Mouse (Mus musculus) neural tube, embryonic 12.5 days (tissue): ENCODE data around the gene Ylpm1. TPM values are rescaled to one million over a fixed set of nuclear protein-coding genes. Genes with fewer than 3 reads are reported as not detected.

Experiments
- ATAC-seq: fragments of 200-750 bp; cut with Nextera tagmentation; 2 replicates; pipeline ENCODE4 v1.8.0; 2017; ENCODE audit warnings: low read depth, mild to moderate bottlenecking, moderate TSS enrichment, moderate library complexity; ENCODE audit not compliant: low FRiP score
- H3K27ac ChIP-seq: fragments of 300-500 bp; sonication (generic); 2 replicates; pipeline ENCODE4 v1.5.1; 2016
- H3K27me3 ChIP-seq: fragments of 300-500 bp; sonication (generic); replicated peaks from 2 replicates; pipeline ENCODE4 v1.6.1; 2016; ENCODE audit warnings: mild to moderate bottlenecking
- H3K36me3 ChIP-seq: fragments of 300-500 bp; sonication (generic); 2 replicates; pipeline ENCODE4 v1.6.1; 2016; ENCODE audit warnings: mild to moderate bottlenecking
- H3K4me1 ChIP-seq: fragments of 300-500 bp; sonication (generic); 2 replicates; pipeline ENCODE4 v1.6.1; 2016
- H3K4me2 ChIP-seq: fragments of 300-500 bp; sonication (generic); replicated peaks from 2 replicates; pipeline ENCODE4 v1.6.1; 2016; ENCODE audit warnings: mild to moderate bottlenecking
- H3K4me3 ChIP-seq: fragments of 300-500 bp; sonication (generic); 2 replicates; pipeline ENCODE4 v1.5.1; 2016
- H3K9ac ChIP-seq: fragments of 300-500 bp; sonication (generic); 2 replicates; pipeline ENCODE4 v1.6.1; 2016; ENCODE audit warnings: mild to moderate bottlenecking
- H3K9me3 ChIP-seq: fragments of 300-500 bp; sonication (generic); 2 replicates; pipeline ENCODE4 v1.6.1; 2016; ENCODE audit warnings: mild to moderate bottlenecking
- WGBS: fragments of 180-500 bp; shearing (Covaris S2); methylation state at CpG from one replicate; pipeline ENCODE4 v1.1.7; 2016; 5-methylcytosine and 5-hydroxymethylcytosine counted together
- polyA plus RNA-seq: library from polyadenylated mRNA; unstranded; fragments of >200 nt; fragmentation: Nextera tagmentation; extraction: Ambion mirVana; gene quantifications from 2 replicates; pipeline ENCODE4 v1.2.1, GENCODE M21; 2016

Gene Ylpm1
- polyA plus RNA-seq, 1 experiment from 2014 or later: 36.8 TPM

GRCm38 (mm10) chr12:84970428-84971096 is 25.6 kb upstream of the Ylpm1 start, which contains the start of the genes Fcf1 and Arel1:
Fcf1 (plus strand) TSS chr12:84970897.
Arel1 (minus strand) TSS chr12:84970900.
- Histone ChIP-seq H3K27ac (no peak within 1 kb of the TSS), H3K4me3 (peak within 1 kb of the TSS; percentile 84), H3K4me1 (peaks cover 19% of the 10 kb centered on the region), H3K9me3 (no peaks in the 10 kb centered on the region), H3K36me3 (peaks cover 20% of the 10 kb centered on the region), H3K9ac (peak within 1 kb of the TSS; percentile 84), H3K4me2 (peak within 1 kb of the TSS; percentile 96), H3K27me3 (no peaks in the 10 kb centered on the region)
- under 1% methylated on average over 42 of the region's 42 CpGs for WGBS
- ATAC-seq: peak; percentile 25; the same call in 1 of the 2 replicates

DNA sequence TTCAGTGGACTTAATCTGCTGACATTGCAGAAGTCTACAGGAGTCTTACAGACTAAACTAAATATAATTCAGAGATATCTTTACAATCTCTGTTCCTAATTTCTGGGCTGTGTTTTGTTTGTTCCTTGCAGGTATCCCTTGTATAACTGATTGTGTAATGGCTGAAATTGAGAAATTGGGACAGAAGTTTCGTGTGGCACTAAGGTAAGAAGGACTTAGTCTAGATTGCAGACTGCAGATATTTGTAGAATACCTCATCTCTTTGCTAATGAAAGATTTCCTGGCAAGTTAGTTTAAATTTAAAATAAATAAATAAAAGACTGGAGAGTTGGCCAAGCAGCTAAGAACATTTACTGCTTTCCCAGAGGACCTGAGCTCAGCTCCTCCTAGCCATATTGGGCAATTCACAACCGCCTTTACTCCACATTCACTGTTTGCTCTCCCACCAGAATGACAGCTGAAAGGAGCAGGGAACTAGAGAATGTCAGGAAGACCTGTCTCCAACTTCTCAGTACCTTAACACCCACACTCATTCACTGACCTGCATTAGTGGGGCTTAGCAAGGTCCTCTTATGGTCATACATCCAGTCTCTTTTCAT is 16.8 kb upstream of the Ylpm1 start:
- H3K9me3 ChIP-seq: no peaks in the 10 kb centered on the region
- H3K9ac ChIP-seq: no peak overlapping the region
- no peak for ATAC-seq
- H3K4me2 ChIP-seq: no peak overlapping the region
- no peak overlapping the region for H3K4me3 ChIP-seq
- peaks cover 70% of the 10 kb centered on the region for H3K36me3 ChIP-seq
- no peaks in the 10 kb centered on the region for H3K4me1 ChIP-seq
- no peaks in the 10 kb centered on the region for H3K27me3 ChIP-seq
- WGBS: 86% methylated on average over 2 of the region's 2 CpGs
- no peak overlapping the region for H3K27ac ChIP-seq

- WGBS: 77% methylated on average over 4 of the region's 4 CpGs
- Histone ChIP-seq H3K27ac (no peak overlapping the region), H3K4me1 (no peaks in the 10 kb centered on the region), H3K9me3 (no peaks in the 10 kb centered on the region), H3K27me3 (no peaks in the 10 kb centered on the region), H3K9ac (no peak overlapping the region), H3K4me2 (no peak overlapping the region), H3K4me3 (no peak overlapping the region), H3K36me3 (0 out of 2 replicates have a peak, but pooled peaks cover 5% of the 10 kb centered on the region)
- ATAC-seq: no peak
These were observed 6.7 kb upstream of the Ylpm1 start for GRCm38 (mm10) chr12:84989456-84989855.

GRCm38 (mm10) chr12:84995112-84995761 is 884 bp upstream of the Ylpm1 start:
- H3K4me2 ChIP-seq: peak overlapping the region; percentile 89
- 92% methylated on average over 9 of the region's 9 CpGs for WGBS
- H3K27me3 ChIP-seq: no peaks in the 10 kb centered on the region
- H3K9me3 ChIP-seq: no peaks in the 10 kb centered on the region
- 0 out of 2 replicates have a peak overlapping the region, but pooled peaks have one; percentile 91 for H3K4me3 ChIP-seq
- no peak for ATAC-seq
- H3K9ac ChIP-seq: no peak overlapping the region
- peaks cover 23% of the 10 kb centered on the region for H3K4me1 ChIP-seq
- no peaks in the 10 kb centered on the region for H3K36me3 ChIP-seq
- H3K27ac ChIP-seq: no peak overlapping the region

DNA sequence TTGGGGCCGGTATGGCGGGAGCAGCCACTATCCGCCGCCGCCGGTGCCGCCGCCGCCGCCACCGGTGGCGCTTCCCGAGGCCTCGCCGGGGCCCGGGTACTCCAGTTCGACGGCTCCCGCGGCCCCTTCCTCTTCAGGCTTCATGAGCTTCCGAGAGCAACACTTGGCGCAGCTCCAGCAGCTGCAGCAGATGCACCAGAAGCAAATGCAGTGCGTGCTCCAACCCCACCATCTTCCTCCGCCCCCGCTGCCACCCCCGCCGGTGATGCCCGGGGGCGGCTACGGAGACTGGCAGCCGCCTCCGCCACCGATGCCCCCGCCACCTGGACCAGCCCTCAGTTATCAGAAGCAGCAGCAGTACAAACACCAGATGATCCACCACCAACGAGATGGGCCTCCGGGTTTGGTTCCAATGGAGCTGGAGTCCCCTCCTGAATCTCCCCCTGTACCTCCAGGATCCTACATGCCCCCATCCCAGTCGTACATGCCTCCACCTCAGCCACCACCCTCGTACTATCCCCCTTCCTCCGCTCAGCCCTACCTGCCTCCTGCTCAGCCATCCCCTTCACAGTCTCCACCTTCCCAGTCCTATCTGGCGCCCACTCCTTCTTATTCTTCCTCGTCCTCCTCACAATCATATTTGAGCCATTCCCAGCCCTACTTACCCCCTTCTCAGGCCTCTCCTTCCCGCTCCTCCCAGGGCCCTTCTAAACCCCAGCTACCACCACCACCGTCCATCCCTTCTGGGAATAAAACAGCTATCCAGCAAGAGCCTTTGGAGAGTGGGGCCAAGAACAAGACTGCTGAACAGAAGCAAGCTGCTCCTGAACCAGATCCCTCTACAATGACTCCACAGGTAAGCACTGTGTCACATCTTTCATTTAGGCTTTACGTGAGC is 629 bp downstream of the Ylpm1 start:
- H3K4me3 ChIP-seq: peak overlapping the region; percentile 91
- peak; percentile 52 for ATAC-seq
- no peaks in the 10 kb centered on the region for H3K9me3 ChIP-seq
- H3K27ac ChIP-seq: peak overlapping the region; percentile 81
- peak overlapping the region; percentile 97 for H3K9ac ChIP-seq
- peaks cover 23% of the 10 kb centered on the region for H3K4me1 ChIP-seq
- no peaks in the 10 kb centered on the region for H3K36me3 ChIP-seq
- peak overlapping the region; percentile 89 for H3K4me2 ChIP-seq
- WGBS: under 1% methylated on average over 42 of the region's 44 CpGs
- no peaks in the 10 kb centered on the region for H3K27me3 ChIP-seq

DNA sequence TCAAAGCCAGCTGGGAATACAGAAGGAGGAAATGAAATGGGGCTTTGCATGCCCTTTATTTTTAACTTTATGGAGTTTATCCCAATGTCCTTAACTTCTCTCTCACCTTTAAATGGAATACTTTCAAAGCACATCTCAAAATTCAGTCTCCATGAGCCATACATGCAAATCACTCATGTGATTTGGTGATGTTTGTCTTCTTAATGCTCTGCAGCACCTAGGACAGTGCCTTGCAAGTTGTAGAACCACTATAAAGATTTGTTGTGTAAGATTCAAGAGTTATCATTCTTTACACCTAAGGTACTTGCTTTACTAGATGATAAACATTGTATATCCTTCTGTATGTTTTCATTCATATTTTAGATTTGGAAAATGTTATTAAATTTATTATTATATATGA is 2.9 kb downstream of the Ylpm1 start:
- H3K9me3 ChIP-seq: no peaks in the 10 kb centered on the region
- H3K9ac ChIP-seq: no peak overlapping the region
- ATAC-seq: no peak
- H3K27ac ChIP-seq: no peak overlapping the region
- no peak overlapping the region for H3K4me3 ChIP-seq
- H3K4me1 ChIP-seq: peaks cover 23% of the 10 kb centered on the region
- no peaks in the 10 kb centered on the region for H3K36me3 ChIP-seq
- H3K27me3 ChIP-seq: no peaks in the 10 kb centered on the region
- H3K4me2 ChIP-seq: peak overlapping the region; percentile 89

GRCm38 (mm10) chr12:85006206-85006605 is 10.1 kb downstream of the Ylpm1 start:
- peaks cover 3% of the 10 kb centered on the region; the same call in 1 of the 2 replicates for H3K36me3 ChIP-seq
- no peaks in the 10 kb centered on the region for H3K27me3 ChIP-seq
- H3K27ac ChIP-seq: no peak overlapping the region
- no peak overlapping the region for H3K4me3 ChIP-seq
- WGBS: 93% methylated on average over 1 of the region's 1 CpGs
- no peak overlapping the region for H3K9ac ChIP-seq
- no peaks in the 10 kb centered on the region for H3K9me3 ChIP-seq
- no peak overlapping the region for H3K4me2 ChIP-seq
- H3K4me1 ChIP-seq: no peaks in the 10 kb centered on the region
- ATAC-seq: no peak

GRCm38 (mm10) chr12:85007021-85007420 is 10.9 kb downstream of the Ylpm1 start:
- Histone ChIP-seq H3K4me2 (no peak overlapping the region), H3K4me1 (no peaks in the 10 kb centered on the region), H3K27me3 (no peaks in the 10 kb centered on the region), H3K9me3 (no peaks in the 10 kb centered on the region), H3K36me3 (peaks cover 4% of the 10 kb centered on the region; the same call in 1 of the 2 replicates), H3K9ac (no peak overlapping the region), H3K4me3 (no peak overlapping the region), H3K27ac (no peak overlapping the region)
- no peak for ATAC-seq

DNA sequence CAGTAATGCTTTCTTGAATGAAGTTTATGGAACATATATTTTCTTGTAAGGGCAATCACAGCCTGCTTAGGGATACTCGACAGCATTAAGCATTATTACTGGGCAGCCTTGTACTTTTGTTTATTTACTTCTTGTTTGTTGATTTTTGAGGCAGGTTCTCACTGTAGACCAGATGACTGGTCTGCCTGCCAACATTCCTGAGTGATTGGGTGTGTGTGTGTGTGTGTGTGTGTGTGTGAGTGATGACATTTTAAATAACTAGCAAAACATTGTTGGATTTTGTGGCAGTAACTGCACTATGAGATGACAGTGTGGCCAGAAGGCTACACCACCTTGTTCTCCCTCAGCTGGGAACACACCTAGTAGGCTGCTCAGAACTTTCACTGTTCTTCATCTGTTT is 13.7 kb downstream of the Ylpm1 start:
- no peak overlapping the region for H3K4me2 ChIP-seq
- no peaks in the 10 kb centered on the region for H3K27me3 ChIP-seq
- no peak overlapping the region for H3K9ac ChIP-seq
- H3K36me3 ChIP-seq: peaks cover 24% of the 10 kb centered on the region
- no peaks in the 10 kb centered on the region for H3K4me1 ChIP-seq
- H3K27ac ChIP-seq: no peak overlapping the region
- ATAC-seq: no peak
- H3K4me3 ChIP-seq: no peak overlapping the region
- H3K9me3 ChIP-seq: no peaks in the 10 kb centered on the region
- 91% methylated on average over 1 of the region's 1 CpGs for WGBS

DNA sequence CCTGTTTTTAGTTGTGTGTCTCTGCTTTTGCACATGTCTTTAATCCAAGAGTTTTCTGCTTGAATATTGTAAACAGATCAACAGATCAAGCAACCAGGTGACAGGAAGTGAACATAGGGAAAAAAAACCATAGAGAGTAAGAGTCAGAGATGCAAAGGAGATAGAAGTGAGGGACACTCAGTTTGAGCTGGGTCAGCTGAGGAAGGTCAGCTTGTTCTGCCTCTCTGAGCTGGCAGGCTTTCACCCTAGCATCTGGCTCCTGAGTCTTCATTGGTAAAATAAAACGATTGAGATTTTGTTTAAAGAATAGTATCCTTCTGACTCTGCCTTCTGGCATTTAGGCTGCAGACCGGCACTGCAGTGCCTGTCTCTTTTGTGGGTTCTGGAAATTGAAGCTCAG is 14.4 kb downstream of the Ylpm1 start:
- Histone ChIP-seq H3K27me3 (no peaks in the 10 kb centered on the region), H3K4me1 (no peaks in the 10 kb centered on the region), H3K36me3 (peaks cover 31% of the 10 kb centered on the region), H3K9me3 (no peaks in the 10 kb centered on the region), H3K27ac (no peak overlapping the region), H3K4me3 (no peak overlapping the region), H3K4me2 (no peak overlapping the region), H3K9ac (no peak overlapping the region)
- ATAC-seq: no peak
- 99% methylated on average over 2 of the region's 2 CpGs for WGBS

- Histone ChIP-seq H3K4me1 (no peaks in the 10 kb centered on the region), H3K36me3 (peaks cover 42% of the 10 kb centered on the region), H3K4me2 (no peak overlapping the region), H3K9me3 (no peaks in the 10 kb centered on the region), H3K27ac (no peak overlapping the region), H3K27me3 (no peaks in the 10 kb centered on the region), H3K4me3 (no peak overlapping the region), H3K9ac (no peak overlapping the region)
- WGBS: 94% methylated on average over 2 of the region's 2 CpGs
- no peak for ATAC-seq
These were observed 16.1 kb downstream of the Ylpm1 start for GRCm38 (mm10) chr12:85012185-85012584.

DNA sequence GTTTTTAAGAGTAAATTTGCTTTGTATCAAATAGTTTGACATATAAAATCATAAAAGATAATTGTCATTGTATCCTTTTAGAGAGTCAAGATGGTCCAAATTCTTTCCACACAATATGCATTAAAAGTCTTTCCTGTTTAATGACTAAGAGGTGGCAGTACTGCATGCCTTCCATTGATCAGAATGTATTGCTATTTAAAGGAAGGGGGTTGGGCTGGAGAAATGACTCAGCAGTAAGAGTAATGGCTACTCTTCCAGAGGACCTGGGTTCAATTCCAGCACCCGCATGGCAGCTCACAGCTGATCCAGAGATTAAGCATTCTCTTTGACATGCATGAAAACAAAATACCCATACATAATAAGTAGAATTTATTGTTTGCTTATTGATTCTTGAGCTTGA is 25.9 kb downstream of the Ylpm1 start:
- no peak overlapping the region for H3K4me3 ChIP-seq
- H3K9me3 ChIP-seq: no peaks in the 10 kb centered on the region
- 89% methylated on average over 1 of the region's 1 CpGs for WGBS
- no peak overlapping the region for H3K4me2 ChIP-seq
- H3K9ac ChIP-seq: no peak overlapping the region
- ATAC-seq: no peak
- no peak overlapping the region for H3K27ac ChIP-seq
- H3K4me1 ChIP-seq: no peaks in the 10 kb centered on the region
- no peaks in the 10 kb centered on the region for H3K36me3 ChIP-seq
- H3K27me3 ChIP-seq: no peaks in the 10 kb centered on the region
